ENCODE assay signal across 7 mouse cellular contexts in genomic region chr3:97811651-97812399, GRCm38 (mm10).
DNase-seq lines count a peak whose midpoint lies in the region; ATAC-seq and TF ChIP-seq lines count a peak whose summit lies in the region.

No protein-coding gene starts in this region.

- peak; percentile 49 for DNase-seq in layer of hippocampus, adult 11-12 months (ENCODE audit: low spot score)
- no peak for DNase-seq in layer of hippocampus, postnatal 25 days (ENCODE audit: extremely low spot score in 1 of 2, low spot score in 1 of 2)
- DNase-seq in brain, embryonic 14.5 days (ENCODE audit: low read depth): peak; percentile 67
- DNase-seq in frontal cortex, adult 2 months (ENCODE audit: extremely low spot score in 1 of 2, low spot score in 1 of 2): peak; percentile 39 to 70
- peak; percentile 27 for DNase-seq in kidney, postnatal 14 days
- no peak for DNase-seq in spleen, adult 12 weeks (ENCODE audit: low spot score)

- H3K36me3 ChIP-seq in stomach, embryonic 16.5 days (ENCODE audit: control insufficient read depth, insufficient read depth, low read length): no peaks in the 10 kb centered on the region

- no peak overlapping the region for H3K4me3 ChIP-seq in stomach, embryonic 16.5 days (replicated peaks; ENCODE audit: low read length)

- no peak for TF ChIP-seq CTCF in brain, embryonic 14.5 days (IDR thresholded peaks at IDR 0.05; ENCODE audit: borderline replicate concordance, extremely low read depth, insufficient read depth, insufficient read length)

- H3K9ac ChIP-seq in stomach, embryonic 16.5 days (ENCODE audit: low read length): no peak overlapping the region

- ATAC-seq in stomach, embryonic 16.5 days (ENCODE audit: insufficient read depth, low FRiP score): peak; percentile 88; the same call in 1 of the 2 replicates

- H3K4me1 ChIP-seq in stomach, embryonic 16.5 days (ENCODE audit: control insufficient read depth, insufficient read depth, low read length): 0 out of 2 replicates have a peak, but pooled peaks cover 6% of the 10 kb centered on the region

- H3K9me3 ChIP-seq in stomach, embryonic 16.5 days (replicated peaks; ENCODE audit: control insufficient read depth, low read length): no peaks in the 10 kb centered on the region

- H3K4me2 ChIP-seq in stomach, embryonic 16.5 days (ENCODE audit: low read depth, low read length): no peak overlapping the region; the same call in 1 of the 2 replicates

- WGBS in stomach, embryonic 16.5 days: 21% methylated on average over 7 of the region's 7 CpGs

- H3K27me3 ChIP-seq in stomach, embryonic 16.5 days (ENCODE audit: control insufficient read depth, insufficient read depth, low read length): no peaks in the 10 kb centered on the region

- H3K27ac ChIP-seq in stomach, embryonic 16.5 days (ENCODE audit: low read length): peak overlapping the region; percentile 58; the same call in 1 of the 2 replicates

- TF ChIP-seq POLR2A in brain, embryonic 14.5 days (IDR thresholded peaks at IDR 0.05; ENCODE audit: borderline replicate concordance, extremely low read depth, insufficient read depth, insufficient read length, poor library complexity, severe bottlenecking): no peak

Comparison
In these comparisons a context has a peak if more than half of its experiments do, and no peak if none do; other contexts are left out.
1. DNase-seq: peak in layer of hippocampus, adult 11-12 months (single experiment), brain, embryonic 14.5 days (single experiment), frontal cortex, adult 2 months (2 of 2) and kidney, postnatal 14 days (single experiment); none in layer of hippocampus, postnatal 25 days (0 of 2) and spleen, adult 12 weeks (single experiment).